Mouse (Mus musculus) kidney, adult 10 weeks (tissue): ENCODE results near the gene Prdx6. TPM values are rescaled to one million over a fixed set of nuclear protein-coding genes. Genes with fewer than 3 reads are reported as not detected.

Experiments
- polyA plus RNA-seq: library from polyadenylated mRNA; stranded (reverse); fragments of 350-450 nt; fragmentation: Illumina TruSeq; extraction: RNeasy Lipid Tissue Mini Kit (QIAGEN cat#74804); gene quantifications from one replicate; pipeline ENCODE4 v1.2.3, GENCODE M21; 2014; ENCODE audit warnings: low read depth, low replicate concordance

Gene Prdx6
- polyA plus RNA-seq = 199 TPM

DNA sequence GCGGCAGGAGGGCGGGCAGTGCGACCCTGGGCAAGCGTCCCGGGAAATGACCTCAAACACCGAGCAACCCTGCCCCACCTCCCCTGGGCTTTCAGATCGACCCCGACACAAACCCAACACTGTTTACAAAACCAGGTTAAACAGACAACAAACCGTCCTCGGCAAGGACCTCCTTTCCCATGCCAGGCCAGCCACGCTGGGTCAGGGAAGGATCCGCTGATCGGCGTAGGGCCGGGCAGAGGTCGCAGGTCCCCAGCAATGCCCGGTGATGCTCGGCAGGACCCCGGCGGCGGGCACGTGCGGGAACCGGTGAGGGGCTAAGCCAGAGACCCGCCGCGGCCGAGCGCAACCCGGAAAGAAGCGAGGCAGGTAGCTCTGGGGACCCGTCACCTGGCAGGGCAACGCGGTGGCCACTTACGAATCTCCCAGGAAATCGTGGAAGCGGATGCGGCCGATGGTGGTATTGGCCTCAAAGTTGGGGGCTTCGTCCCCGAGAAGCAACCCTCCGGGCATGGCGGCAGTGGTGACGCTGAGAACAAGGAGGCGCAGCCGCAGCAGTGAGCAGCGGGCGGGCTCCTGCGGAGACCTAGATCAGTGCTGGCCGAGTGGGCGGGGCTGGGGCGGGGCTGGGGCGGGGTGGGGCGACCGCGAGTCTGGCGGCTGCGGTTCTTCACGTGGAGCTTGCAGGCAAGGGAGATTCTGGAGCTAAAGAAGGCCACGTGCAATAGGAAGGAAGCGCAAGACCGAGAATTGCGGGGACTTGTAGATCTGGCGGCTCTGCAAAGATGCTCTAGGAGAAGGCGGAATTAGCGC lies at the start of gene Prdx6:
TSS of gene Prdx6 (minus strand) at position 616 of the 813 bp plus-strand sequence.

Other genes starting within 250 kb of the Prdx6 start
- 8.9 TPM for gene Zbtb37, start 216.4 kb downstream of the Prdx6 start, polyA plus RNA-seq
- gene Dars2, start 180.6 kb downstream of the Prdx6 start, polyA plus RNA-seq = 21.5 TPM
- gene Cenpl, start 180.5 kb downstream of the Prdx6 start, polyA plus RNA-seq = 11.1 TPM
- gene Klhl20, start 119.7 kb downstream of the Prdx6 start, polyA plus RNA-seq = 21.9 TPM
- gene Ankrd45, start 108.5 kb downstream of the Prdx6 start, polyA plus RNA-seq = 4.2 TPM
- gene Tex50, start 91.9 kb downstream of the Prdx6 start, polyA plus RNA-seq = not detected
- gene Tnfsf4, start 144.2 kb upstream of the Prdx6 start, polyA plus RNA-seq = not detected
- 0.20 TPM for gene Tnfsf18, start 243.4 kb upstream of the Prdx6 start, polyA plus RNA-seq